Mouse (Mus musculus): ENCODE data around the gene Zfp768. TPM values are rescaled to one million over a fixed set of nuclear protein-coding genes. Genes with fewer than 3 reads are reported as not detected.
"Not testable (repeated sequence)": the region's sequence is repeated elsewhere in the genome, so short reads cannot be mapped to it uniquely, and the experiment has no call there.

Gene Zfp768
- 10 to 100 TPM; 12.3 to 15.1 (median 13.0) TPM for total RNA-seq (2022)

DNA sequence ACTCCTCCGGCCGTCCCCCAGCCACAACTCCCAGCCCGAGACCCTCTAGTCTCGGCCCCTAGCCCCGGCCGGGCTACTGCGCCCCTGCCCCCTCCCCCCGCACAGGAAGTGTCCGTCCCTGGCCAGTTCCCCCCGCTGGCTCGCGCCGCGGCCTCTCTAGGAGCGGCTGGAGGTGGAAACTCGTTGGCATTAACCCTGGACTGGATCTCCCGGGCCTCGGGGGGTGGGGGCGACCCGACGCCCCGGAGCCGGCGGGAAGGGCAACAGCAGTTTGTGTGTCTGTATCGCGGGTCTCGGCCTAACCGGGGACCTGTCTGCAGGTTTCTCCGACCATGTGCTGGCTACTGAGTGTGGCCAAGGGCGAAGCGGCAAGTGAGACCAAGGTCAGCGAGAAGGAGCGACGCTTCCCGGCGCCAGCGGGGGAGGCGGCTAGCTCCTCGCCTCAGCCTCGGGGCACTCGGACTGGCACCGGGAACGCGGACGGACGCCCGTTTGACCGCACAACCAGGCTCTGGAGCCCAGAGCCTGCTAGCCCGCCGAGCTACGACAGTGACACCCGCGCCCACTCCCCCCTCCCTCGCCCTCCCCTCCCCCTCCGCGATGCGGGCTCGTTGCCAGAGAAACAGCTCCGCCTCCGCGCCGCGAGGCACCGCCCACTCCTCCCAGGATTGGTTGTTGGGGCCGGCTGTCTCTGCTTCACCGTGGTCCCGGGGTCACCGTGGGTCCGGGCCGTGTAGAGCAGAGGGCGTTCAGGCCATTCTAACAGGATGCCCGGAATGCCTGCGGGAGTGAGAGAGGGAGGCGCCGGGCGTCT, at the start of gene Zfp768:
Gene Zfp768, minus strand, starts transcription at position 78 of the 814 bp plus-strand sequence.
- peak; percentile 79 to 82 for DNase-seq (ENCODE audit: low spot score in 2 of 2)

DNA sequence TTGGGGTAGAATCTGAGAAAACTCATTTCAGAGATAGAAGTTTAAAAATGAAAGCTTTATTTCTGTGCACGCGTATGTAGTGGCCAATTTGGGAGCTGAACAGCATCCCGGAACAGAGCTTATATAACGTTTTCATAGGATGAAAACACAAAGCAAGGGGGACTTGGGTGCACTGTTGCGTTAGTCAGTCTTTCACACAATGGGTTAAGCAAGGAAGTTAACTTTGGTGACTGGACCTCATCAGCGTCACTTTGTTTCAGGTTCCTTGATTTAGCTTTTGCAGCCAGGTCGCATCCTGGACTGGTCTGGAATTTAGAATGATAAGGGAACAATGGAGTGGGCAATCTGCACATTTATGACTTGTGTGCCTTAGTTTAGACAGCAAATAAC, 48.5 kb upstream of the Zfp768 start:
- DNase-seq (ENCODE audit: low spot score in 2 of 2), result no peak

DNA sequence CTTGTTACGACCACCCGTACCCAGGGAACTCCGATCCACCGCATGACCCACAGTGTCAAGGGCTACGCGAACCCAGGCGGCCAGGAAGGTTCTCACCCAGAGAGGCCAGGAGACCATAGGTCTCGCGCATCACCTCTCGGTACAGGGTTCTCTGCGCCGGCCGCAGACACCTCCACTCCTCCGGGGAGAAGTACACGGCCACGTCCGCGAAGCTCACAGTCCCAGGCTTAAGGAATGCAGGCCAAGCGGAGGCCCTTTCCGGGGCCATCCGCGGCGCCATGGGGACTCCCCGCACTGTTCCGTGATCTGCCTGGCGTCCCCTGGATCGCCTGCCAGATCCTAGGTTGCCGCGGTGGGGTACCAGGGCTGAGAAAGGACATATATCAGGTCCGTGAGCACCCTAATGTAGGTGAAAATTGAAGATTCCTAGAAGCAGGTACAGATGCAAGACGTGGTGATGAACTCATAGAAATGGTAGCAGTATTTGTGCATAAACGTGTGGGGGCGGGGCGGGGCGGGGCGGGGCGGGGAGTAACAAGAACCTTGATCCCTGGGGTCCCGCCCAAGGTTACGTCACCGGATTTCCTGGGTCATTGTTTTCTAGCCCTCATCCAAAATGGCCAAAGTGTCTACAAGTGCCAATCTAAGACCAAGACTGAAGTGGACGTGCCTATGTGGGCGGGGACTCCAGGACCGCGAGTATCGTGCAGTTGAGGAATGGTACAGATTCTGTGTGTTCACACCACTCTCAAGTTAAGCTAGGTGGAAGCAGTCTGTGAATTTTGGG, 48.0 kb upstream of the Zfp768 start, which contains the start of gene E430018J23Rik:
Gene E430018J23Rik, minus strand, starts transcription at position 473 of the 787 bp plus-strand sequence.
- DNase-seq (ENCODE audit: low spot score in 2 of 2), result peak; percentile 97 to 98

DNA sequence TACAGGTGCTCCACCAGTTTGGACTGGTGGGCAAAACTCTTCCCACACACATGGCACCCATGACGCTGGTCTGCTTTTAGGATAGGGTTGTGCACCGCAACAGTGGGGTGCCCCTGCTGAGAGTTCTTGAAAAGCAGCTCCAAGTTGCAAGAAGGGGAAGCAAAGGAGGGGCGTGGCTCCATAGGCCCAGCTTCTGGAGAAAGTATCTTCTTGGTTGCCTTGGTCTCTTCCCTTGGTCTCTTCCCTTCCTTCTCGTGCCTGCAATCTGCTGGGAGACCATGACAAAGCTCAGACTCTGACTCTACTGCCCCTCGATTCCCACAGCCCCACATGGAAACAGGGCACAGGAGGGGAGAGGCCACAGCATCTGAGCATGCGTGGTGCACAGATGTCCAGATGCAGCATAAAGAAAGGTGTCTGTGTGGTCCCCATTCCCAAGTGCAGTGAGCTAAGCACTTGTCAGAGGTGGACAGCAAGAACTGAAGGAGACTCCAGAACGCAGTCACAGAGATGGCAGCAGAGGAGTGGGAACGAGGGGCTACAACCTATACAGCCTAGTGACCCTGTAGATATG, 46.9 kb upstream of the Zfp768 start:
- no peak for DNase-seq (ENCODE audit: low spot score in 2 of 2)

DNA sequence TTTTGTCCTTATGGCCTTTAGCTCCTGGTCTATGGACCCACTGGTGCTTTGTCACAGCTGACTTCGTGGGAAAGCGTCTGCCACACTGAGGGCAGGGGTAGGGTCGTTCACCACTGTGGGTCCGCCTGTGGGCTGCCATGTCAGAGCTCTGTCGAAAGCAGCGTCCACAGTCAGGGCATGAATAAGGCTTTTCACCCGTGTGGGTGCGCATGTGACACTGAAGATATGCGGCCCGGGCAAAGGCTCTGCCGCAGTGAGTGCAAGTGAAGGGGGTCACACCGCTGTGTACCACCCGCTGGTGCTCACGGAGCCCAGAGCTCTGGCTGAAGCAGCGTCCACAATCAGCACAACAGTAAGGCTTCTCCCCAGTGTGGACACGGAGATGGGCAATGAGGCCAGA, 46.1 kb upstream of the Zfp768 start:
- no peak for DNase-seq (ENCODE audit: low spot score in 2 of 2)

DNA sequence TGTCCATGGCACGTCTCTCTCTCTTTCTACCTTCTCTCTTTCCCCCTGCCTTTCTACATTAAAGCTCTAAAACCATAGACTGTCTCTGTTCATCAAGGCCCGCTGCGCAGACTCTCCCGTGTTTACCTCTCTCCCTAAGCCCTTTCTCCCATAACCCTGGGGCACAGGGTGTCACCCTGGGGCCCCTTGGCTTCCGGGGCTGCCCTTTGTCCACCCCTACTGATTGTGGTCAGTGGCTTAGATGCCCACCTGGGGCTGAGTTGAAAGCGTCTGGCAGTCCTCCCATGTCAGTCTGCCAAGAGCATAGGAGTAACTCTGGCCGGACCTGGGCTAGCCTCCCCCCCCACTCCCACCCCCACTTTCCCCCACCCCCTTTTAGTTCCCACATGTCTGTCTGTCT, 44.9 kb upstream of the Zfp768 start:
- DNase-seq (ENCODE audit: low spot score in 2 of 2), result no peak

DNA sequence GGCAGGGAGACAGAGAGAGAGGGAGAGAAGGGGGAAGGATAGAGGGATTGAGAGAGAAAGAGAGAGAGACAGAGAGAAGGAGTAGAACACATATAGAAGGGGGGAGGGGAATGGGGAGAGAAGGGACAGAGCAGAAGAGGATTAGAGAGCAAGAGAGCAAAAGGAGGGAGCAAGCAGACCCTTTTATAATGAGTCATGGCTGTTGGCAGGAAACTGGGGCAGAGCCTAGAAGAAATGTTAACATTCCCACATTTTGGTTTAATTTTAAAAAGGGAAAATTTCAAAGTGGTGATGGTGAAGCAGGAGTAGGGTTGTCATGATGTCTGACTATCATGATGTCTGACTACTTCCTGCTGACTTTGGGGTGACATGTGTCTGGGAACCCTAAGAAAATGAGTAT, 42.8 kb upstream of the Zfp768 start:
- DNase-seq (ENCODE audit: low spot score in 2 of 2), result not testable (repeated sequence)

DNA sequence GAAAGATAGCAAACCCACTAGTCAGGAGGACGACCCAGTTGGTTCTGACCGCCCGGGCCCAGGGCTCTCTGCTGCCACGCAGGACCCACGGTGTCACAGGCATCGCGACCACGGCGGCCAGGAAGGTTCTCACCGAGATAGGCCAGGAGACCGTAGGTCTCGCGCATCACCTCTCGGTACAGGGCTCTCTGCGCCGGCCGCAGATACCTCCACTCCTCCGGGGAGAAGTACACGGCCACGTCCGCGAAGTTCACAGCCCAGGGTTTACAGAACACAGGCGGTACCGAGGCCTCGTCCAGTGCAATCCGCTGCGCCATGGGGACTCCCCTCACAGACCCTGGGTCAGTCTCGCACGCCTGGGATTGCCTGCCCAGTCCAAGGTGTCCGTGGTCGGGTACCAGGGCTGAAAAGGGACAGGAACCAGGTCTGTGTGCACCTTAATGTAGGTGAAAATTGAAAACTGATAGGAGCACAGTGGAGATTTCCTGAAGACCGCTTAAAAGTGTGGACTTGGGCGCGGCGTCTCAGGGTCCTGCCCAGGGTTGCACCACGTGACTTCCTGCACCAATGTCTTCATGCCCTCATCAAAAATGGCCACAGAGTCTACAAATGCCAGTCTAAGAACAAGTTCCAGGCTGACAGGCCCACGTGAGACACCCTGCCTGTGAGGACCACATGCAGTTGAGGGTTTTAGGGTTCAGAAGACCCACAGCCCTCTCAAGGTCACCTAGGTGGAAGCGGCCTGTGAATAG, 41.4 kb upstream of the Zfp768 start, which contains the start of gene 9130019O22Rik:
Gene 9130019O22Rik, minus strand, starts transcription at position 526 of the 752 bp plus-strand sequence.
- peak; percentile 89 to 93 for DNase-seq (ENCODE audit: low spot score in 2 of 2)

DNA sequence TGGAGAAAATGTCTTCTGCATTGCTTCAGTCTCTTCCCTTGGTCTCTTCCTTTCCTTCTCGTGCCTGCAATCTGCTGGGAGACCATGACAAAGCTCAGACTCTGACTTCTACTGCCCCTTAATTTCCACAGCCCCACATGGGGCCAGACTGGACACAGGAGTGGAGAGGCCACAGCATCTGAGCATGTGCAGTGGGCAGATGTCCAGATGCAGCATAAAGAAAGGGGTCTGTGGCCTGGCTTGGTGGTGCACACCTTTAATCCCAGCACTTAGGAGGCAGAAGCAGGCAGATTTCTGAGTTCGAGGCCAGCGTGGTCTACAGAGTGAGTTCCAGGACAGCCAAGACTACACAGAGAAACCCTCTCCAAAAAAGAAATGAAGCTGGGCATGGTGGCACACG, 40.2 kb upstream of the Zfp768 start:
- not testable (repeated sequence) for DNase-seq (ENCODE audit: low spot score in 2 of 2)

DNA sequence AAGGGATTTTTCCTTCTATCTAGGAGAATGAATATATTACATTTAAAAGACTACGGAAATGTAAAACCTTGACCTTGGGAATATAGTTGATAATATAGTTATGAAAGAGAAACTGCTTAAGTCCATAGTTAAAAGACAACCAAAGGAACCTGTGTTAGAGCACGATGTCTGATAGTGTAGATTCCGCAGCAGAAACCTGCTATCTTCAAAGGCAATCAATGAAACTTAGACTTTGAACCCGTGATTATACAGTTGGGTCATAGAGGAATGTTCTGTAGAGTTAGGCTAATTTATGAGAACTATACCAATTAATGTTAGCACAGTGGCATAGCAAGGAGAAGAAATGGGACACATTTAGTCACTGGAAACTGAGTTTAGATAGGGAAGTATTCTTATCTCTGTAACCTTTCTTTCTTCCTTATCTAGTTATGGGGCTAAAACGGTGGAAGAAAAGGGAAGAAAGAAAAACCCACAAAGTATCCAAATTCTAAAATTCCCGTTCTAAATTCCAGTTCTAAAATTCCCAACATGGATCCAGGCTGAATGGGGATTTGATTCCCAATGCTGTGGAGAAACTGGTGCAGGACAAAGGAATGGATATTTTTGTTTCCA, 33.0 kb upstream of the Zfp768 start:
- no peak for DNase-seq (ENCODE audit: low spot score in 2 of 2)

DNA sequence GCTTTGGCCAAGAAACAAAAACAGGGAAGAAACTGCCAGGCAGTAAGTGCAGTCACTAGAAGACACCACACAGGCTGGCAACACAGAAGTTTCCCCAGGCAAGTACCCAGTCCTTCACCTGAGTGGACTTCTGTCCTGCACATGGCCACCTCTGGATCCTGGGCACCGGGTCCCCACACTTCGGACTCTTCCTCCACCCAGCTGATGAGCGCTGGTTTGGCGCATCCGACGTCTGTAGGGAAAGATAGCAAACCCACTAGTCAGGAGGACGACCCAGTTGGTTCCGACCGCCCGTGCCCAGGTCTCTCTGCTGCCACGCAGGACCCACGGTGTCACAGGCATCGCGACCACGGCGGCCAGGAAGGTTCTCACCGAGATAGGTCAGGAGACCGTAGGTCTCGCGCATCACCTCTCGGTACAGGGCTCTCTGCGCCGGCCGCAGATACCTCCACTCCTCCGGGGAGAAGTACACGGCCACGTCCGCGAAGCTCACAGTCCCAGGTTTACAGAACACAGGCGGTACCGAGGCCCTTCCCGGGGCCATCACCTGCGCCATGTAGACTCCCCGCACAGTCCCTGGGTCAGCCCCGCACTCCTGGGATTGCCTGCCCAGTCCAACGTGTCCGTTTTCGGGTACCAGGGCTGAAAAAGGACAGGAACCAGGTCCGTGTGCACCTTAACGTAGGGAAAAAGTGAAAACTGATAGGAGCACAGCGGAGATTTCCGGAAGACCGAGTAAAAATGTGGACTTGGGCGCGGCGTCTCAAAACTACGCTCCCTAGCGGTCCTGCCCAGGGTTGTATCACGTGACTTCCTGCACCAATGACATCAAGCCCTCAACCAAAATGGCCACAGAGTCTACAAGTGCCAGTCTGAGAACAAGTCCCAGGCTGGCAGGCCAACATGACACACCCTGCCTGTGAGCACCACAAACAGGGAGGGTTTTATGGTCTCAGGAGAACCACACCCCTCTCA, 30.2 kb upstream of the Zfp768 start, which contains the start of gene Zfp747:
Gene Zfp747, minus strand, starts transcription at position 780 of the 975 bp plus-strand sequence.
- peak; percentile 92 to 95 for DNase-seq (ENCODE audit: low spot score in 2 of 2)

DNA sequence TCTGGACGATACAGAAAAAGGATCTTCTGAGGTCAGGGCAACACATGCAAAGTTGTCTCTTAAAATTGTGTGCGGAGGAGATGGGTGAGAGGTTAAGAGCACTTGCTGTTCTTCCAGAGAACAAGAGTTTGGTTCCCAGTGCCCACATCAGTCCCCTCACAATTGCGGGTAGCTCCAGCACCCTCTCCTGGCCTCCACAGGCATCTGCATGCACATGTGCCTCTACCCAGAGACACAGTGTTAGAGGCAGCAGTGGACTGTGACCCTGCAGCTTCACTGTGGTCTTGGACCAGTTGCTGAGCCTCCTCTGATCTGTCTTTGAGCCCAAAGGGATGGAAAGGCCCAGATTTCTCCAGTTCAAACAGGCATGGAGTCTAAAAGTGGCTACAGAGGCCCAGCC, 26.5 kb upstream of the Zfp768 start:
- DNase-seq (ENCODE audit: low spot score in 2 of 2), result not testable (repeated sequence)

DNA sequence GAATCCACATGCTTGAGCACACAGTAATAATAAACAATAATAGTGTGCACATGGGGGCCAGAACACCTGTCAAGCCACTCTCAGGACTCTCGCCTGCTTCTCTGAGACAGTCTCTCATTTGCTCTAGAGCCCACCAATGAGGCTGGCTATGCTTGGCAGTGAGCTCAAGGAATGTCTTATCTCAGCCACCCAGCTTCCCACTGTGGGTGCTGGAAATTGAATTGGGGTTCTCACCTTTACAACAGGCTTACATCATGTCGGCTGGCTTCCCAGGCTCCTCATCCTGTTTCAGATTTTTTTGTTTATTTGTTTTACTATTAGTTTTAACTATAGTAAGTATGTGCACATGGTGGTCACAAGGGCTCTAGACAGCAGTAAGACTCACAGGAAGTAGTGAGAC, 25.8 kb upstream of the Zfp768 start:
- DNase-seq (ENCODE audit: low spot score in 2 of 2), result no peak

DNA sequence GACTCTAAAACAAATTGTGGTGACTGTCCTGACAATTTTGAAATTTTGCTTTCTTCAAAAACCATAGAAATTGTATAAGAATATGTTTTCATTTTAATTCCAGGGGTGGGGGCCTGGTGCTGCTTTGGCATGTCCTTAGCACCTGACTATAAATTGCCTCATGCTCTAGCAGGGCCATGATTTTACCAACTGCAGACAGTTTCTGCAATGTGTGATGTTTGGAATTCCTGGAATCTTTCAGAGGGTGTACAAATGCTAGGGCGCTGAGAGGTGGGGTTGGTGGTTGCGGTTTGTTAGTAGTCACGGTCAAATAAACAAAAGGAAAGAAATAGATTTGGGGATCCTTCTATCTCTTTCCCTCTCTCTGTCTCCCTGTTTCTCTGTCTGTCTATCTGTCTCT, 20.9 kb upstream of the Zfp768 start:
- DNase-seq (ENCODE audit: low spot score in 2 of 2), result no peak

DNA sequence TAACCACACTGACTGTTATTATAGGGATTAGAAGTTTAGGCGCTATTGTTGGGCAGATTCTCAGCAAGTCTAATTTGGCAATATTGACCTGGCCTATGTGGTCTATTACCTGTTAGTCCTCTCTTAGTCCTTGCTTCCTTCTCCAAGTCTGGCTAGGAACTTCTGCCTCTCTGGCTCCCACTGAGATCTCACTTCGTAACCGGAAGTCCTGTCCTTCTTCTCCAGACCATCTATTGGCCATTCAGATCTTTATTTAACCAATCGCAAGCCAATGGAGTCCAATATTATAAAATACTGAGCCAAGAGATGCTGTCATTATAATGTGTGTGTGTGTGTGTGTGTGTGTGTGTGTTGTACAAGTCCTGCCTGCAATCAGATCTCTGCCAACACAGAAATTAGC, 18.8 kb upstream of the Zfp768 start:
- no peak for DNase-seq (ENCODE audit: low spot score in 2 of 2)

DNA sequence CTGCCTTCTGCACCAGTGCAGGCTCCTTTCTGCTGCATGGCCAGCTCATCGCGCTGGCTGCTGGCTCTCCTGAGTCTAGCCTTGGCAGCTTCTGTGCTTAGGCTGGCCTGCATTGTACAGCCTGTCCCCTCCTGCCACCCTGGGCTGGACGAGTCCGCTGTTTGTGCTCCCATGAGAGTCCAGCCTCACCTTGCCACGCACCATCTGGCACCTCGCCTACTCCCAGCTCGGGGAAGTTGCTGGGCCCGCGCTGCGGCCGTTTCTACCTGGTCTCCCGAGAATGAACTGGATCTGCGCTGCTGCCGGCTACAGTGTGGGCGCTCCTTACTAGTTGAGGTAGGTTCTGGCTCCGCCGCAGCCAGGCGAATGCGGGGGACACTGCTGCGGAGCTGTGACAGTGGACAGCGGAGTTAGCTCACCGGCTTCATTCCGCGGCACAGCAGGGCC, 18.1 kb upstream of the Zfp768 start:
- no peak for DNase-seq (ENCODE audit: low spot score in 2 of 2)

DNA sequence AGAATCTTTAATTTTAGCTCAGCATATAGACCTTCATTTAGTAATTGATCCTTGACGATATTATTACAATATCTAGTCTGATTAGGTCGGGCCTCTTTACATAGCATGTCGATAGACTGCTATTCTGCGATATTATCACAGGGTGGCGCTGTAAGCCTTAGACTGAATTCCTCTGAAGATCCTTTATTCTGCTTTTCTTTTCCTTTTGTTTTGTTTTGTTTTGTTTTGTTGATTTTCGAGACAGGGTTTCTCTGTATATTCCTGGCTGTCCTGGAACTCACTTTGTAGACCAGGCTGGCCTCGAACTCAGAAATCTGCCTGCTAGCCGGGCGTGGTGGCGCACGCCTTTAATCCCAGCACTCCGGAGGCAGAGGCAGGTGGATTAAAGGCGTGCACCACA, 17.0 kb upstream of the Zfp768 start:
- DNase-seq (ENCODE audit: low spot score in 2 of 2), result not testable (repeated sequence)

DNA sequence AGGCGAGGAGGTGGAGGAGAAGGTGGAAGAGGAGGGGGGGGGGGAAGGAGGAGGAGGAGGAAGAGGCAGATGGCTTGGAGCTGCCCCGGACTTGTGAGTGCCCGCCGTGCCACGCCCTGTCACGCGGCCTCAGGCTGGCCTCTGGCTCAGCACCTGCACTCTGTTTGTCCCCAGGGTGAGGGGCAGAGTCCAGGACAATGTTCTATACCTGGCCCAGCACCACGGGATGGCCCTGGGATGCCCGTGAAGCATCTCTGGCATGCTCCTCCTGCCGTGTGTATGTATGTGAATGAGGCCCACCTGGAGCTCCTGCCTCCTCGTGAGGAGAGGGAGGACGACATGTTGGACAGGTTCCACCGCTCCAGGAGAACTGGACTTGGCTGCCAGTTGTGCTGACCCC, 16.1 kb upstream of the Zfp768 start:
- no peak for DNase-seq (ENCODE audit: low spot score in 2 of 2)

DNA sequence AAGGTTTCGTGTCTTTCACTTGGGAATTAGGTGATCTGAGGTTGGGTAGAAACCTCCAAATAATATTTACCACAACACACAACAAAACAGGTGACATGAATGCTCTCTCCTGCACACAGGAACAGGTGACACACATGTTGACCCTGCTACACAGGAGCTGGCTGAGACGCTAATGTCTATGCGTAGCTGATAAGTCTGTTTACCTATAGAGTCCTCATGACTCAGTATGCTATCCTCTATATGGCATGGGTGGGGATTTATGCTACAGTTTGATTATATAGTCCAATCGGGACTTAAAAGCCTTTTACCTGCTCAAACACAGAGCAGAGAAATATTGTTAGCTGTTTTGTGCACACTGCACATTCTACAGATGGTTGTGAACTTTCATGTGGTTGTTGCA, 14.9 kb upstream of the Zfp768 start:
- DNase-seq (ENCODE audit: low spot score in 2 of 2), result no peak
